ENCODE assay signal across 8 mouse cellular contexts in genomic region chr13:22040464-22041141, GRCm38 (mm10). TPM values are rescaled to one million over a fixed set of nuclear protein-coding genes. Genes with fewer than 3 reads are reported as not detected.
A peak's percentile ranks its signal among the peaks of the same experiment; 100 is the strongest.
DNase-seq lines count a peak whose midpoint lies in the region; ATAC-seq and TF ChIP-seq lines count a peak whose summit lies in the region.

No protein-coding gene starts in this region.

- H3K9ac ChIP-seq in ES-E14 (ENCODE audit: insufficient read depth, low read depth, low read length, poor library complexity, severe bottlenecking): peak overlapping the region; percentile 69
- H3K9ac ChIP-seq in limb, embryonic 14.5 days (ENCODE audit: low read depth, low read length, severe bottlenecking): peak overlapping the region; percentile 55

- ATAC-seq in erythroblast, adult 5-6 weeks (replicated peaks; ENCODE audit: low FRiP score, poor library complexity, severe bottlenecking): peak; percentile 14
- ATAC-seq in limb, embryonic 14.5 days (ENCODE audit: low FRiP score, low read depth): peak; percentile 27
- ATAC-seq in activated CD4-positive, CD25-positive, alpha-beta regulatory T cell, adult 4 months: no peak

- H3K27ac ChIP-seq in ES-E14 (ENCODE audit: insufficient read depth, low read depth, low read length, poor library complexity, severe bottlenecking): peak overlapping the region; percentile 78
- H3K27ac ChIP-seq in limb, embryonic 14.5 days (replicated peaks; ENCODE audit: low read depth, low read length): peak overlapping the region; percentile 90
- H3K27ac ChIP-seq in olfactory bulb, adult 2 months (ENCODE audit: insufficient read depth, low read depth, low read length): peak overlapping the region; percentile 42

- no peaks in the 10 kb centered on the region for H3K4me1 ChIP-seq in ES-E14 (ENCODE audit: control insufficient read depth in 2 of 2, insufficient read depth in 2 of 2, low read length in 2 of 2, poor library complexity in 1 of 2)
- H3K4me1 ChIP-seq in limb, embryonic 14.5 days (ENCODE audit: control insufficient read depth, insufficient read depth, low read length): peaks cover 19% of the 10 kb centered on the region
- no peaks in the 10 kb centered on the region; the same call in 1 of the 2 replicates for H3K4me1 ChIP-seq in olfactory bulb, adult 2 months (ENCODE audit: control insufficient read depth, insufficient read depth, low read length)

- peak; percentile 85 for DNase-seq in heart, adult 11 months
- no peak for DNase-seq in heart, postnatal 25 days (ENCODE audit: low spot score)
- DNase-seq in ES-E14 (ENCODE audit: low read depth, low spot score): no peak
- DNase-seq in limb, embryonic 14.5 days (ENCODE audit: low spot score): no peak
- DNase-seq in right cerebral cortex, postnatal 14 days: no peak

- intact Hi-C loops in heart, postnatal 25 days (cut with DNase I): loop anchor here (5.0 to 10.0 kb wide), 5 partner anchors 216 to 1707 kb away; partner anchors contain the start of genes Hist1h1t, Hist1h2bb, Hist1h3c and Hist1h4c

- WGBS in limb, embryonic 14.5 days: 1% methylated on average over 18 of the region's 24 CpGs
- under 1% methylated on average over 24 of the region's 24 CpGs for WGBS in olfactory bulb, adult 2 months

- TF ChIP-seq CTCF in olfactory bulb, adult 2 months (IDR thresholded peaks at IDR 0.05; ENCODE audit: insufficient read depth, low read depth, low read length): no peak

- no peaks in the 10 kb centered on the region for H3K36me3 ChIP-seq in ES-E14 (ENCODE audit: control insufficient read depth, insufficient read depth, low read length, poor library complexity, severe bottlenecking)
- no peaks in the 10 kb centered on the region for H3K36me3 ChIP-seq in limb, embryonic 14.5 days (ENCODE audit: control insufficient read depth, insufficient read depth, low read length)

- no peaks in the 10 kb centered on the region for H3K27me3 ChIP-seq in limb, embryonic 14.5 days (ENCODE audit: control insufficient read depth, insufficient read depth, low read length)

- TF ChIP-seq POLR2A in limb, embryonic 14.5 days (IDR thresholded peaks at IDR 0.05; ENCODE audit: borderline replicate concordance, extremely low read depth, insufficient read depth, insufficient read length): no peak; the same call in 1 of the 2 replicates
- TF ChIP-seq POLR2A in olfactory bulb, adult 2 months (IDR thresholded peaks at IDR 0.05; ENCODE audit: insufficient read depth, low read depth, low read length): no peak

- no peaks in the 10 kb centered on the region for H3K9me3 ChIP-seq in ES-E14 (ENCODE audit: control insufficient read depth, insufficient read depth, low read depth, low read length)
- no peaks in the 10 kb centered on the region for H3K9me3 ChIP-seq in limb, embryonic 14.5 days (ENCODE audit: control insufficient read depth, low read length)

- peak overlapping the region; percentile 42 to 54 for H3K4me3 ChIP-seq in ES-E14 (ENCODE audit: insufficient read depth in 1 of 2, low read depth in 1 of 2, low read length in 2 of 2, poor library complexity in 1 of 2, severe bottlenecking in 1 of 2)
- peak overlapping the region; percentile 42 for H3K4me3 ChIP-seq in limb, embryonic 14.5 days (replicated peaks; ENCODE audit: low read length)
- H3K4me3 ChIP-seq in olfactory bulb, adult 2 months (ENCODE audit: insufficient read depth, low read depth, low read length): peak overlapping the region; percentile 50

- H3K4me2 ChIP-seq in limb, embryonic 14.5 days (replicated peaks; ENCODE audit: low read depth, low read length, severe bottlenecking): peak overlapping the region; percentile 79

- in situ Hi-C loops in ES-E14 (cut with MboI; ENCODE audit: low sequenced_read_pairs in 2 of 2, unreplicated experiment in 2 of 2): loop anchor here (25.0 kb wide), 6 partner anchors 303 to 1722 kb away; partner anchors contain the start of genes Abt1 (in 1 of the 2), Hist1h1a (in 1 of the 2), Hist1h1d (in 1 of the 2) and Hist1h1t (in 1 of the 2)

TF ChIP-seq in ES-E14, 5 proteins besides CTCF, POLR2A, EP300 and RAD21:
- TF ChIP-seq ZC3H11A (IDR thresholded peaks at IDR 0.05; ENCODE audit: borderline replicate concordance, low read depth, low read length) (no peak), ZNF384 (IDR thresholded peaks at IDR 0.05; ENCODE audit: low read depth, low read length) (no peak), CHD2 (IDR thresholded peaks at IDR 0.05; ENCODE audit: low read depth, low read length) (no peak), HCFC1 (IDR thresholded peaks at IDR 0.05; ENCODE audit: borderline replicate concordance, insufficient read depth, low read length) (no peak), MAFK (IDR thresholded peaks at IDR 0.05; ENCODE audit: insufficient read depth, low read depth, low read length) (no peak)

RNA-seq across cellular contexts. Expression of gene Hist1h4i, which starts 0.6 kb away (rescaled TPM):
- total RNA-seq in heart, postnatal 25 days (2021): 10 to 100 TPM; 17.8 to 19.0 TPM
- total RNA-seq in ES-E14 (2012; rRNA removed): 814 and 830 TPM in 2 replicates
- 32.4 and 38.2 TPM in 2 replicates for total RNA-seq in erythroblast, adult 5-6 weeks (2015; ENCODE audit: low replicate concordance)
- 129 and 151 TPM in 2 replicates for total RNA-seq in erythroblast, adult 5-6 weeks (2017; ENCODE audit: low replicate concordance)
- 31.0 and 39.5 TPM in 2 replicates for polyA plus RNA-seq in limb, embryonic 14.5 days (2012; rRNA removed)
- 14.0 and 14.7 TPM in 2 replicates for polyA plus RNA-seq in limb, embryonic 14.5 days (2014; fragmentation: Nextera tagmentation; extraction: Ambion mirVana)
- not detected in 2 replicates for polyA plus RNA-seq in olfactory bulb, adult 2 months (2012; ENCODE audit: insufficient read depth, insufficient read length, low replicate concordance, missing spikeins)
- 10 to 100 TPM in 1 of 2 experiments, 1 to 10 TPM in 1; 5.9 to 14.6 TPM for polyA plus RNA-seq in activated CD4-positive, CD25-positive, alpha-beta regulatory T cell, adult 4 months (2017; shearing (Covaris generic))

RNA-seq across cellular contexts. Expression of gene Hist1h2ag, which starts 2.1 kb away (rescaled TPM):
- total RNA-seq in heart, postnatal 25 days (2021): 10 to 100 TPM in 1 of 2 experiments, 1 to 10 TPM in 1; 7.9 to 12.1 TPM
- 786 and 868 TPM in 2 replicates for total RNA-seq in ES-E14 (2012; rRNA removed)
- 3.7 and 12.3 TPM in 2 replicates for total RNA-seq in erythroblast, adult 5-6 weeks (2015; ENCODE audit: low replicate concordance)
- total RNA-seq in erythroblast, adult 5-6 weeks (2017; ENCODE audit: low replicate concordance): 705 and 715 TPM in 2 replicates
- 54.6 and 89.6 TPM in 2 replicates for polyA plus RNA-seq in limb, embryonic 14.5 days (2012; rRNA removed)
- 56.7 and 74.1 TPM in 2 replicates for polyA plus RNA-seq in limb, embryonic 14.5 days (2014; fragmentation: Nextera tagmentation; extraction: Ambion mirVana)
- polyA plus RNA-seq in olfactory bulb, adult 2 months (2012; ENCODE audit: insufficient read depth, insufficient read length, low replicate concordance, missing spikeins): not detected in 2 replicates
- polyA plus RNA-seq in activated CD4-positive, CD25-positive, alpha-beta regulatory T cell, adult 4 months (2017; shearing (Covaris generic)): not detected

RNA-seq across cellular contexts. Expression of gene Hist1h2bj, which starts 2.4 kb away (rescaled TPM):
- total RNA-seq in heart, postnatal 25 days (2021): 10 to 100 TPM in 1 of 2 experiments, 1 to 10 TPM in 1; 5.6 to 14.3 TPM
- total RNA-seq in ES-E14 (2012; rRNA removed): 1,371 and 1,735 TPM in 2 replicates
- 17.9 and 23.8 TPM in 2 replicates for total RNA-seq in erythroblast, adult 5-6 weeks (2015; ENCODE audit: low replicate concordance)
- 272 and 275 TPM in 2 replicates for total RNA-seq in erythroblast, adult 5-6 weeks (2017; ENCODE audit: low replicate concordance)
- polyA plus RNA-seq in limb, embryonic 14.5 days (2012; rRNA removed): 20.7 and 26.3 TPM in 2 replicates
- 10.3 and 11.1 TPM in 2 replicates for polyA plus RNA-seq in limb, embryonic 14.5 days (2014; fragmentation: Nextera tagmentation; extraction: Ambion mirVana)
- polyA plus RNA-seq in olfactory bulb, adult 2 months (2012; ENCODE audit: insufficient read depth, insufficient read length, low replicate concordance, missing spikeins): not detected in 2 replicates
- polyA plus RNA-seq in activated CD4-positive, CD25-positive, alpha-beta regulatory T cell, adult 4 months (2017; shearing (Covaris generic)): 10 to 100 TPM in 1 of 2 experiments, 1 to 10 TPM in 1; 4.4 to 13.9 TPM

RNA-seq across cellular contexts. Expression of gene Hist1h2bk, which starts 4.9 kb away (rescaled TPM):
- 10 to 100 TPM; 17.2 to 23.4 TPM for total RNA-seq in heart, postnatal 25 days (2021)
- total RNA-seq in ES-E14 (2012; rRNA removed): 1,340 and 1,966 TPM in 2 replicates
- total RNA-seq in erythroblast, adult 5-6 weeks (2015; ENCODE audit: low replicate concordance): 14.6 and 64.4 TPM in 2 replicates
- total RNA-seq in erythroblast, adult 5-6 weeks (2017; ENCODE audit: low replicate concordance): 627 and 660 TPM in 2 replicates
- polyA plus RNA-seq in limb, embryonic 14.5 days (2012; rRNA removed): 24.6 and 30.5 TPM in 2 replicates
- 6.9 and 7.1 TPM in 2 replicates for polyA plus RNA-seq in limb, embryonic 14.5 days (2014; fragmentation: Nextera tagmentation; extraction: Ambion mirVana)
- not detected in 2 replicates for polyA plus RNA-seq in olfactory bulb, adult 2 months (2012; ENCODE audit: insufficient read depth, insufficient read length, low replicate concordance, missing spikeins)
- polyA plus RNA-seq in activated CD4-positive, CD25-positive, alpha-beta regulatory T cell, adult 4 months (2017; shearing (Covaris generic)): 1 to 10 TPM; 2.6 to 4.2 TPM

RNA-seq across cellular contexts. Expression of gene Hist1h2ah, which starts 5.2 kb away (rescaled TPM):
- 10 to 100 TPM; 32.9 to 34.9 TPM for total RNA-seq in heart, postnatal 25 days (2021)
- total RNA-seq in ES-E14 (2012; rRNA removed): 1,543 and 2,450 TPM in 2 replicates
- 2.5 TPM in 1 of 2 replicates, not detected in the other for total RNA-seq in erythroblast, adult 5-6 weeks (2015; ENCODE audit: low replicate concordance)
- total RNA-seq in erythroblast, adult 5-6 weeks (2017; ENCODE audit: low replicate concordance): 462 and 930 TPM in 2 replicates
- 5.5 and 14.9 TPM in 2 replicates for polyA plus RNA-seq in limb, embryonic 14.5 days (2012; rRNA removed)
- 6.5 and 22.1 TPM in 2 replicates for polyA plus RNA-seq in limb, embryonic 14.5 days (2014; fragmentation: Nextera tagmentation; extraction: Ambion mirVana)
- not detected in 2 replicates for polyA plus RNA-seq in olfactory bulb, adult 2 months (2012; ENCODE audit: insufficient read depth, insufficient read length, low replicate concordance, missing spikeins)
- 100 to 1,000 TPM in 1 of 2 experiments, not detected in 1; 174 TPM for polyA plus RNA-seq in activated CD4-positive, CD25-positive, alpha-beta regulatory T cell, adult 4 months (2017; shearing (Covaris generic))
